Mouse (Mus musculus) ES-CJ7 (cell line): ENCODE results near the gene Tnpo2.
A peak's percentile ranks its signal among the peaks of the same experiment; 100 is the strongest.
"Not testable (repeated sequence)": the region's sequence is repeated elsewhere in the genome, so short reads cannot be mapped to it uniquely, and the experiment has no call there.

Experiments
- DNase-seq: peaks from one replicate; pipeline ENCODE4 v3.0.0; 2011; ENCODE audit warnings: low read depth, low spot score

Gene Tnpo2

DNA sequence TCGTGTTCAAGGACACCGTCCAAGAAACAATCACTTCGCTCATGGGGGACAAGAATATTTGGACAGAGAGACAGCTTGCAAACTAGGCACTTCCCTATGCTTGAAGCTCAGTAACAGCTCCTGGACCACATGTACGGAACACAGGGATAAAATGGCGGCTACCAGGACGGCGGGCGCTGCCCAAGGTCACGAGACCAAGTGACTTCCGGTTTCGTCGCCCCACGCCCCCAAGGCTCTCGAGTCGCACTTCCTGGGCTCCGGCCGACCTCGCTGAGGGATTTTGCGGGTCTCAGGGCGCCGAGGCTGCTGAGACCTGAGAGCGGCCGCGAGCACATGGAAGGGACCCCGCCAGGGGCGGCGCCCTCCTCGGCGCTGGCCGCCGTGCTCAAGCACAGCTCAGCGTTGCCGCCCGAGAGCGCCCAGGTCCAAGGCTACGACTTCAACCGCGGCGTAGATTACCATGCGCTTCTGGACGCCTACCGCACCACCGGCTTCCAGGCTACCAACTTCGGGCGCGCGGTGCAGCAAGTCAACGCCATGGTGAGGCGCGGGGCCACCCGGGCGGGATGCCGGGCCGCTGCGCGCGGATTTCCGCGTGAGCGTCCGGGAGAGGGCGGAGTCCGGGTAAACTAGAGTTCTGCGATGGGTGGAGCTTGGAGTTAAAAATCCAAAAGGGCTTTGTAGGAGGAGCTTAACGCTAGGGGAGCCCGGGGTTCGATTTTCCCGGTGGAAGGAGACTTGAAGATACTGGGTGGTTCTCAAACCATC lies 35.0 kb downstream of the Tnpo2 start, which contains the start of gene Dhps:
Gene Dhps (plus strand): TSS at position 244 of the 768 bp plus-strand sequence.
- peak; percentile 97 for DNase-seq

GRCm38 (mm10) chr8:85072364-85072929 lies 35.7 kb downstream of the Tnpo2 start:
- no peak for DNase-seq

- DNase-seq: peak; percentile 27
Measured at GRCm38 (mm10) chr8:85073041-85073612, 36.4 kb downstream of the Tnpo2 start.

- peak; percentile 14 for DNase-seq
Measured at GRCm38 (mm10) chr8:85074167-85074566, 37.5 kb downstream of the Tnpo2 start.

DNA sequence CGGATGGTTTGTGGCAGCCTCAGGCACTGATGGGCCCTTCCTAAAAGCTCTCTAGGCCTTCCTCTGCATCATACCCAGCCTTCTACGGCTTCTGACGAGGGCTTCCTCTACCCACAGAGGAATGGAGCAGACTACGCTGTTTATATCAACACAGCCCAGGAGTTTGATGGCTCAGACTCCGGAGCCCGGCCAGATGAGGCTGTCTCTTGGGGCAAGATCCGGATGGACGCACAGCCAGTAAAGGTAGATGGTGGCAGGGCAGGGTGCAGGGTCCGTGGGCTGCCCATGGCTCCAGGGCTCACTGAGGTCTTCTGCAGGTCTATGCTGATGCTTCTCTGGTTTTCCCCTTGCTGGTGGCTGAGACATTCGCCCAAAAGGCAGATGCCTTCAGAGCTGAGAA lies 37.9 kb downstream of the Tnpo2 start:
- no peak for DNase-seq

GRCm38 (mm10) chr8:85076001-85076400 lies 39.3 kb downstream of the Tnpo2 start:
- peak; percentile 74 for DNase-seq

GRCm38 (mm10) chr8:85076993-85077392 lies 40.3 kb downstream of the Tnpo2 start:
- peak; percentile 89 for DNase-seq

DNA sequence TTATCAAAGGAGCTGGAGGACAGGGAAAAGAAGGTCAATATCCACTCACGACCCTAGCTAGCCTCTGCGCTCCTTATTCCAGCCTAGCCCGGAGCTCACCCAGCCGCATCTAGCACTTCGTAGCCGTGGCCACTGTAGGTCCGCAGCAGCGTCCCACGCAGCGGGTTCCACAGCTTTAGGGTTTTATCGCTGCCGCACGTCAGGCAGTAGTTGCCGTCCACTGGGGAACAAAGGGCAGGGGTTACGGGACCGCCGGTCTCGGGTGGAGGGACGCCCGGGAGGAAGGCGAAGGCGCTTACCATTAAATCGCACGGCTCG lies 43.5 kb downstream of the Tnpo2 start:
- DNase-seq: no peak

DNA sequence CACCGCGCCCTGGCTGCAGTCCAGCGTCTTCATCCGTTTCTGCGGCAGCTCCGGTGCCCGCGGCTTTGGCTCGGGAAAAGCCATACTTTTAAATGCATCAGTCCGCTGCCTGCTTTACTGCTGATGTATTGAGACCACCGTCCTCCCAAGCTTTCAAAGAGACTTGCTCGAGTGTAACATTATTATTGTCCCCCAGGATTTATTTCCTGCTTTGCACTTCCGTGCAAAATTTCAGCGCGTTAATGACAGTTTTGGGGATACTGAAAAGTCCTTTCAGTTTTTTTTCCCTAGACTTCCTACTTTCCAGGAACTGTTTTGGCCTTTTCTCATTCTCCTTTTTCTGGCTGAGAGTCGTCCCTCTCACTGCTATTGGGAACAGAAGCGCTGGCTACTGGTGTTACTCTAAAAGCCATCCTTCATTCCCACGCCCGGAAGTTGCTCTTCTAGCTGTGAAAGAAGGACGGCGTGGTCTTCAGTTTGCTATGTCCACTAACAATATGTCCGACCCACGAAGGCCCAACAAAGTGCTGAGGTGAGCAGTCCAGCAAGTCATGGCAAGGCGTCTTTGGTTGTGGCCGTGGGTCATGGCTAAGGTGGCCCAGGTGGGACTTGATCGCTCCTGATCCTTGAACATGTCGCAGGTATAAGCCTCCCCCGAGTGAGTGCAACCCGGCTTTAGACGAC lies 44.0 kb downstream of the Tnpo2 start, which contains the start of gene Wdr83os:
Gene Wdr83os (plus strand): TSS at position 209 of the 684 bp plus-strand sequence.
- peak; percentile 87 for DNase-seq

- peak; percentile 96 for DNase-seq
Measured at GRCm38 (mm10) chr8:85081216-85081555, 44.5 kb downstream of the Tnpo2 start, which contains the start of gene Wdr83. Gene Wdr83 (minus strand): TSS chr8:85081306.

GRCm38 (mm10) chr8:85082169-85082568 lies 45.5 kb downstream of the Tnpo2 start:
- not testable (repeated sequence) for DNase-seq

DNA sequence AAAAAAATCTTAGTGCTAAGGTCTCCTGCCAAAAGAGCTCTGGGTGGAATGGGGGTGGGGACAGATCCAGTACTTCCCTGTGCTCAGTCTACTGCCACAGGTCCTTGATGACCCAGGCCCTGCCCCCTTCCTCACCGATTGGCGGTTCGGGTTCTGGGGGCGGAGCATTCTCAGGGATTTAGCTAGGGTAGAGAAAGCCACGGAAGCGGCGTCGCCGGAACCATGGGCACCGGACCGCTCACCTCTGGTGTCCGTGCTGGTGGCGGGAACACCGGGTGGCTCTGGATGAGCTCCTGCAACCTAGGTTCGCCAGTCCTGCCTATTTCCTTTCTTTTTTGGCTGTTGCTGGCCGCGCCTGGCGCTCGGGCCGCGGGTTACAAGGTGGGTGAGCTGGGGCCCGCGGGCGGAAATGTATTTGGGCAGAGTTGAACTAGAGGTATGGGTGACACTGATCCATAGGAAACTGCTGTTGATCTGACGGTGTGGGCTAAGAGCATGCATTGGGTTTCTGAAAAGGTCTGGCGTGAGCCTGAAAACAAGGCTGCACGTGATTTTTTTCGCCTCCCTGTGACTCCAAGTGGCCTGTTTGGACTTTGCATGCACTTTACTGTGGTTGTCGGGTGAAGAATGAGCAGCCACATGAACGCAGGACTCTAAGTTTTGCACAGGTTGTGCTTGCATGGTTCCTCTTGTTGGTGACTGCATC lies 46.5 kb downstream of the Tnpo2 start, which contains the start of gene Man2b1:
Gene Man2b1 (plus strand): TSS at position 163 of the 706 bp plus-strand sequence.
- DNase-seq: peak; percentile 92

GRCm38 (mm10) chr8:85084633-85085032 lies 47.9 kb downstream of the Tnpo2 start:
- no peak for DNase-seq

DNA sequence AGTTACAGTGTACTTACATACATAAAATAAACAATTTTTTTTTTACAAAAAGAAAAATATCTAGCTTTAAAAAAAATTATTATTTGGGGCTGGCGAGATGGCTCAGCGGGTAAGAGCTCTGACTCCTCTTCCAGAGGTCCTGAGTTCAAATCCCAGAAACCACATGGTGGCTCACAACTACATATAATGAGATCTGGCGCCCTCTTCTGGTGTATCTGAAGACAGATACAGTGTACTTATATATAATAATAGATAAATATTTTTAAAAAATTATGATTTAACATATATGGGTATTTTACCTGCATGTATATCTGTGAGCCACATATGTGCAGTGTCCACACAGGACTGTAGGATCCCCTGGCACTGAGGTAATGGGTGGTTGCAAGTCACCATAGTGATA lies 49.5 kb downstream of the Tnpo2 start:
- DNase-seq: no peak

DNA sequence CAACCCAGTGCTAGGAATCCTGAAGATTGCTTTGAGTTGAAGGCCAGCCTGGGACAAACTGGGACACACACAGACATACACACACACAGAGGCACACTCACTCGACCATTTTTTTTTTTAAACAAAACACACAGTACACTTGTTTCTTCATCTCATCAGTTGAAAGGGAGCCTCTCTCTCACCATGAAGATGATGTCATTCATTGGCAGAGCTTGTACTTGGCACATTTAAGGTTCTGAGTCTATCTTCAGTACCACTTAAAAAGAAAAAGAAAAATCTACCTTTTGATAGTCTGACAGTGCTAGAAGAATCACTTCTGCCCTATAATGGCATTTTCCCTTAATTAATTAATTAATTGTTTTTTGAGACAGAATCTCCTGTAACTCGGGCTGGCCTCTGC lies 52.1 kb downstream of the Tnpo2 start:
- DNase-seq: no peak

DNA sequence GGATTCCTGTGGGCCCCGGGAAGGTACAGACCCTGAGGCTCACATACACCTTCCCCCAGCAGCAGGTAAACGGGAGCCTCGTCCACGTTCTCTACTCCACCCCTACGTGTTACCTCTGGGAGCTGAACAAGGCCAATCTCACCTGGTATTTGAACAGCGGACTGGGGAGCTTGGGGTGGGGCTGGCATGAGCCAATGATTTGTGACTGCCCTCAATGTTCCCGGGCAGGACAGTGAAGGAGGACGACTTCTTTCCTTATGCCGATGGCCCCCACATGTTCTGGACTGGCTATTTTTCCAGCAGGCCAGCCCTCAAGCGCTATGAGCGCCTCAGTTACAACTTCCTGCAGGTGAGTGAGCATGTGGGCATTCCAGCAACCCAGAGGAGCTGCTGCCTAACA lies 54.1 kb downstream of the Tnpo2 start:
- no peak for DNase-seq

- DNase-seq: peak; percentile 83
Measured at GRCm38 (mm10) chr8:85091526-85092090, 54.9 kb downstream of the Tnpo2 start.

GRCm38 (mm10) chr8:85095051-85095450 lies 58.3 kb downstream of the Tnpo2 start:
- DNase-seq: no peak

- DNase-seq: no peak
Measured at GRCm38 (mm10) chr8:85095566-85095965, 58.9 kb downstream of the Tnpo2 start.

GRCm38 (mm10) chr8:85096196-85096595 lies 59.5 kb downstream of the Tnpo2 start:
- no peak for DNase-seq

- DNase-seq: no peak
Measured at GRCm38 (mm10) chr8:85096850-85097249, 60.1 kb downstream of the Tnpo2 start.
